Mouse (Mus musculus): Measurements from ENCODE around the gene Hmga1b.

- TF ChIP-seq POLR2A (IDR thresholded peaks at IDR 0.05; ENCODE audit: extremely low read depth, insufficient read depth, low read length) (no peak), CTCF (IDR thresholded peaks at IDR 0.05; ENCODE audit: extremely low read depth, insufficient read depth, low read length) (no peak)
Measured at GRCm38 (mm10) chr11:120808010-120808409, 45.4 kb downstream of the Hmga1b start.

Measured in cortical plate, adult 2 months (tissue).